Mouse (Mus musculus) cerebellum, adult 2 months (tissue): ENCODE measurements at regions not wholly inside any gene's neighbourhood (a gene's known extent, or its start where the extent isn't known, plus 50 kb on each side); places are given as distances from the start of the nearest gene placed in this dataset.

Source experiments
- CTCF ChIP-seq: fragments of 200-500 bp; IDR thresholded peaks from 2 replicates; pipeline ENCODE4 v1.5.1; 2011; ENCODE audit warnings: low read depth, mild to moderate bottlenecking, control low read depth, low read length, moderate library complexity, borderline replicate concordance; ENCODE audit not compliant: insufficient read depth
- POLR2A ChIP-seq: fragments of 200-500 bp; IDR thresholded peaks from 2 replicates; pipeline ENCODE4 v1.6.1; 2011; ENCODE audit warnings: low read length, control low read depth, borderline replicate concordance; ENCODE audit not compliant: insufficient read depth

GRCm38 (mm10) chr13:5440454-5440853 lies 420.8 kb upstream of the Klf6 start:
- TF ChIP-seq CTCF (no peak), POLR2A (no peak)
